Mouse (Mus musculus) hindlimb bud, embryonic 11.5 days (tissue): ENCODE measurements around the gene Pbp2.

Experiments
- DNase-seq: peaks from one replicate; pipeline ENCODE4 v3.0.0-alpha.2; 2012; ENCODE audit warnings: low read depth, low spot score; ENCODE audit errors: extremely low spot score

The Pbp2 gene

DNA sequence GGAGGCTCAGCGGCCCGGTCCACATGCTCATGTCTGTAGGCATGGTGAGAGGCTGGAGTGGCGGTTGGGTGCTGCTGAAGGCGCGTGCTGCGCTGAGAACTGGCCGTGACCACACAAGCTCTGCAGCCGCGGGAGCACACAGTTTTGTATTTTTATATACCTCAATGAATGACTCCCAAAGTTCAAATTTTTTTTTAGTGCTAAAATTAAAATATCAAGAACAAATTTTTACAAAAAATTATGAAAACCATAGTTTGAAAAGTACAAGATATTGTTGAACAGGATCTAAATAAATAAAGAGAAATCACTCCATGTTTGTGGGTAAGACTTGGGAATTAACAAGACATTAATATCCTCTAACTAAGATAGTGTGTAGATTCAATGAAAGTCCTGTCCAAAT is at the start of gene Pbp2:
Gene Pbp2, minus strand, starts transcription at position 101 of the 400 bp plus-strand sequence.
- DNase-seq, result no peak

DNA sequence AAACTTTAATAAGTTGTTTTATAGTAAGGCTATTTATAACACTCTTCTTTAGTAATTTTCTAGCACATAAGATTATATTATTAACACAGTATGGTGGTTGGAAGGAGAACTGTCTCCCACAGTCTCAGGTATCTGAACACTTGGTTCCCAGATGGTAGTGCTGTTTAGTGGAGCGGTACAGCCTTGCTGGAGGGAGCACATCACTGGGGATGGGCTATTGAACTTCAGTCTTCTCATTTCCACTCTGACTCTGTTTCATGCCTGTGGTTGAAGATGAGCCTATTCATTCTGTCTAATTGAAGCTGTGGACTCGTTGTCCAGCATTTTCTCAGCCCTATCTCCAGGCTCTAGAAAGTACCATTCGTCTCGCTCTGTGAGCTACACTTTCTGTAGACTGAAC is 44.7 kb upstream of the Pbp2 start:
- DNase-seq, result no peak

GRCm38 (mm10) chr6:135352537-135352936 is 42.3 kb upstream of the Pbp2 start:
- no peak for DNase-seq

DNA sequence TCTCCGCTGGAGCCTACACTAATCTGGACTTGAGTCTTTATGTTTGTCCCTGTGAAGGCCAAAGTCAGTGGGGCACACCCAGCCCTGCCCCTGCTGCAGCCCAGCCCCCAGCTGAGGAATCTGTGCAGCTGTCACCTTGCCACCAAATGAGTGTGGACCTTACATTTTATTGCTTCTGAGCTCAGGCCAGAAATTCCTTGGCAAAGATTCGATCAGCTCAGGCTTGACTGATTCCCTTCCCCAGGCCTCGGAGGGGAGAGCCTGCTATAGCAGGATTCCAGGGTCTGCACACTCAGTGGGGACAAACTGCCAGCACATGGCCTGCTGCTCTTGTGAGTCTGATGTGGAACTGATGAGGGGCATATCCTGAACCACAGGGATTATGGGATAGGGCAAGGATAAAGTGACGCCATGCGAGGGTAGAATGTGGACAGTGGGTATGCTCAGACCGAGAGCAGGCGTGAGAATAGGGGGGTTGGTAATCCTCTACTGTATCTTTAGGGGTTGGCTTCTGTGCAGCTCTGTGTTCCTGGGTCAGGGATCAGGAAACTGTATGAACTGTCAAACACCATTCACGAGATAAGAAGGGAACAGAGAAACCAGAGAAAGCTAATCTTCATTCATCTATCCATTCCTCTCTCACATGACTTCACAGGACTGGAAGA is 41.6 kb upstream of the Pbp2 start:
- DNase-seq, result no peak

- no peak for DNase-seq
Observed at GRCm38 (mm10) chr6:135341076-135341378, 30.8 kb upstream of the Pbp2 start.

- no peak for DNase-seq
Observed at GRCm38 (mm10) chr6:135340355-135341075, 30.3 kb upstream of the Pbp2 start.

DNA sequence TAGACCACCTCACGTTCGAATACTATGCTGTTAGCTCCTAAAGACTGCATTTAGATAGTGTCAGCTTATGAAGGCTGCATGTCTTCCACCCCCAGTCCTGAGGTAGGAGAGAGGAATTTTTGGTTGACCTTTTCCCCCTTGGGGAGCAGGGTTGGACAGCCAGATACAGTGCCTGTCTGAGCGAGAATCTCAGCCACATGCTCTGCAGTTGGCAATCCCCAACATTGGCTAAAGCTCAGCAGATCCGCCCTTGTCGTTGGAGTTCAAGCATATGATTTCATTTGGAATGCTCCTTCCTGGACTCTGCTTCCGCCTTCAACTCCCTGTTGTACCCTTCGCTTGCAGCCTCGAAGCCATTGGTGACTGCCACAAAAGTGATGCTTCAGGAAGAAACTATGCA is 26.2 kb upstream of the Pbp2 start:
- DNase-seq, result no peak

DNA sequence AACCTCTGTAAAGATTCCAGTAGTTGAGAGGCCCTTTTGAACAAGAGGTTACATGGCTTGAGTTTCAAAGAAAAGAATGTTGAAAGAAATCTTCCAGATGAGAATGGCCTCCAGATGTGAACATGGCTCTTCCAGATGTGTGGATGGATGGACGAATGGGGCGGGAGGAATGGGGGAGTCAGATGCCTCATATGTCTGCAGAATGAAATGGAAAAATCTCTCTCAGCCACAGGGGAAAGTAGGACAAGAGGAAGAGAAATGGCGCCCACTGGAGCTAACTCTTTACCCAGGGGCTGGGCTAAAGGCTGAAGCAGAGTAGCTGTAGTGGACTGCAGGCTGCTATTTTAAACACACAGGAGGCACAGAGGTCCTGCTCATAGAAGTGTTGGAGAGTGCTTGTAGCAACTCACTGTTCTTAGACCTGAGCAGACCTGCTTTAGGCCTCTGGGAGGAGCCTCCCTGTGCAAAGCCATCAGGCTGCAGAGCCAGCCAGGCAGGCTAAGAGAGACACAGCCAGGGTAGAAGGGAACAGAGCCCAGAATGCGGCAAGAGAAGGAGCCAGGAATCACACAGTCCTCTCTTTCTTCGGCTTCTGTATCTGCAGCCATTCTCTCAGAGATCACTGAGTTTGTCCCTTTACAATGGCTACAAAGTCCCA is 23.9 kb upstream of the Pbp2 start:
- no peak for DNase-seq

DNA sequence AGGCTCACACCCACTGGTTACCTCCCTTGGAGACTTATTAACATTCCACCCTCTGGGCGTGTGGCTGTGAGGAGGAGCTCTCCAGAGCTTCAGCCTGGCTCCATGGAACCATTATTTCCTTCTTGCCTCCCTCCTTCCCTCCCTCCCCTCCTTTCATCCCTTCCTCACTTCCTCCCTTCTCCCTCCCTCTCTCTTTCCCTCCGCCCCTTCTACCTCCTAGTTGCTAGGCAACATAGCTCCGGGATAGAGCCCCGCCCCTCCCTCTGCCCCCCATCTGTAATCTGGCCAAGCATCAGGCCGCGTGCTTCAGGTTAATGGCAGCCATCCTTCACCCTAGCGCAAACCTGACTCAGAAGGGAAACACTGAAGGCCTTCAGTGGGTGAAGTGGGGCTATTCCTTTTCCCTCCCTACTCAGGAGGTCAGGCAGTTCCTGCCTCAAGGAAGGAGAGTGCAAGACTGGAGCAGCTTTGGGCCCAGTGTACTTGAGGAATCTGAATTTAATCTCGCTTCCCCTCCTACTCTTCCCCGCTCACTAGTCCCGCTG is 22.6 kb upstream of the Pbp2 start:
- DNase-seq, result no peak

GRCm38 (mm10) chr6:135331916-135332315 is 21.7 kb upstream of the Pbp2 start:
- no peak for DNase-seq

DNA sequence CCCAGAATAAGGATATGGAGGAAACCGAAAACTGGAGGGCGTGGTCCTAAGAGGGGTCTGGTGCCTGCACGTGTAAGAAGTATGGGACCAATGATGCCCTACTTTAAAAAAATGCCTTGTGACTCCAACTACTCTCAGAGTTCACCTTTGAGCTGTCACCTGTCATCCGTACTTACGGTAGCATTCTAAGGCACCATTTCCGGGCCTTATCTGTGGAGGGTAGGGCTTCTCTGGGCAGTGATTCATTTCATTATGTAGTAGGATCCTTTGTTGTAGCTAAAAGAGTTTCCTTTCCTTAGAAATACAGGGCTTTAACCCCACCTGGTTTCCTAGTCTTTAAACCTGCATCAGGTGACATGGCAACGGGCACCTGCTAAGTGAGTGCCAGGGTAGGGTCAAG is 16.6 kb upstream of the Pbp2 start:
- DNase-seq, result no peak

DNA sequence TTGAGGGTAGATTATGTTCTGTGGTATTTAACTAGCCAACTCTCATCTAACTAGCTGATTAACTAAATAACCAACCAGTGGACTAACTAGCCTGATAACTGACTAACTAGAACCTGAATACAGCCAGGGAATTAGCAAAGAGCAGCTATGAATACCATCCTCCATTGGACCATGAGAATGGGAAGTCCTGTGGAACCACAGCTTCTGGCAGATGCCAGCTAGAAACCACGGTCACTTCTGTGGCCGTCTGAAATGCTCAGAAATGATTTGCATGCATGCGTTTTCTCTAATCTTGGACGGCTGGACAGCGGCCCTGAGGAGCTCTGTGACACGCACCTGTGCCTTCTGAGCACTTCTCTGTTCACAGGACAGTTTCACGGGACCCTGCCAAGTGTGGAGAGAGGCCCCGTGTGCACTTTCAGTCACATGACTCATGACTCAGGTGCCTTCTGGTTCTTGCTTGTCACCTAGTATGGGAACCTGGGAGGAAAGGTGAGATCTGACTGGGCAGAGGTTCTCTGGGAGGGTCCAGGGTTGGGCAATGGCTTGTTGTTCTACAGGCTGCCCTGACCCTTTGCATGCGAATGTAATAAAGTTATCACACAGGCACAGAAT is 14.6 kb upstream of the Pbp2 start:
- no peak for DNase-seq

DNA sequence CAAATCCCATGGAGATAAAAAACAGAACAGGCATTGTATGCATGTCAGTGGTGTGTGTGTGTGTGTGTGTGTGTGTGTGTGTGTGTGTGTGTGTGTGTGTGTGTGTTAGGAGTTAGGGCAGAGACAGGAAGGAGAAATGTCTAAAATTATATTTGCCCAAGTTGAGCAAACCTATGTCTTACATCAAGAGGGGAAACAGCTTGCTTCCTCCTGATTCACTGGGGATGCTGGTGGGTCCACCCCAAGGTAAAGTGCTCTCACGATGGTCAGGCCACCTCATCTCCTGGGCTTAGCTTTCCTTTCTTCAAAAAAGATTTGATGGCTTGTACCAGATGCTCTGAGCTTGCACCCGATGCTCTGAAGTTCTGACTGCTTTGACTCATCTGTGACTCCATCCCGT is 13.9 kb upstream of the Pbp2 start:
- no peak for DNase-seq

- no peak for DNase-seq
Observed at GRCm38 (mm10) chr6:135323311-135323982, 13.2 kb upstream of the Pbp2 start.

- DNase-seq, result no peak
Observed at GRCm38 (mm10) chr6:135322749-135323148, 12.5 kb upstream of the Pbp2 start.

GRCm38 (mm10) chr6:135319431-135319933 is 9.3 kb upstream of the Pbp2 start:
- DNase-seq, result no peak

GRCm38 (mm10) chr6:135316141-135316540 is 5.9 kb upstream of the Pbp2 start:
- DNase-seq, result no peak

- no peak for DNase-seq
Observed at GRCm38 (mm10) chr6:135313981-135314380, 3.8 kb upstream of the Pbp2 start.

DNA sequence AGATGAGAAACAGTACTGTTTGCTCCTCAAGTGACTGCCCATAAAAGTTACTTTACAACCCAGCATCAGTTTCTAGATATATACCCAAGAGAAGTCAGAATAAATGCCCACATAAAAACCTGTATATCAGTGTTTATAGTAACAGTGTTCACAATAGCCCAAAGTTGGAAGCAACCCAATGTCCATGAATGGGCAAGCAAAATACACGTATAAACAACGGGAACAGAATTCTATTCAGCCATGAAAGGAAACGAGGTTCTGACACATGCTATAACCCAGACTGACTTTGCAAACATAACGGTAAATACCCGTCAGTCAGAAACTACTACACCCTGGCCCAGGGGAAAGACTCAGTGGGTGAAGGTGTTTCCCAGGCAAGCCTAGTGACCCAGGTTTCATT is 1.8 kb upstream of the Pbp2 start:
- no peak for DNase-seq

GRCm38 (mm10) chr6:135304576-135305260 is 5.5 kb downstream of the Pbp2 start:
- DNase-seq, result no peak
